Mouse (Mus musculus): Measurements from ENCODE around the gene Lyrm7. TPM values are rescaled to one million over a fixed set of nuclear protein-coding genes. Genes with fewer than 3 reads are reported as not detected.

Lyrm7 gene
- polyA plus RNA-seq, 1 experiment: 11.4 TPM

GRCm38 (mm10) chr11:54812314-54812713 lies 48.4 kb downstream of the Lyrm7 start:
- Histone ChIP-seq H3K4me3 (replicated peaks; ENCODE audit: control insufficient read depth, low read depth, low read length) (no peak overlapping the region), H3K4me1 (ENCODE audit: control insufficient read depth, insufficient read depth, low read length) (peaks cover 2% of the 10 kb centered on the region; the same call in 1 of the 2 replicates), H3K27ac (ENCODE audit: control insufficient read depth, insufficient read depth, low read depth, low read length, poor library complexity) (no peak overlapping the region)
- 83% methylated on average over 4 of the region's 4 CpGs for WGBS
- TF ChIP-seq POLR2A (IDR thresholded peaks at IDR 0.05; ENCODE audit: borderline replicate concordance, control insufficient read depth, low read depth, low read length): no peak
- no peak for TF ChIP-seq CTCF (IDR thresholded peaks at IDR 0.05; ENCODE audit: control insufficient read depth, insufficient read depth, low read length)

- no peak overlapping the region for H3K4me3 ChIP-seq (replicated peaks; ENCODE audit: control insufficient read depth, low read depth, low read length)
- peaks cover 4% of the 10 kb centered on the region; the same call in 1 of the 2 replicates for H3K4me1 ChIP-seq (ENCODE audit: control insufficient read depth, insufficient read depth, low read length)
- 63% methylated on average over 3 of the region's 3 CpGs for WGBS
- TF ChIP-seq CTCF (IDR thresholded peaks at IDR 0.05; ENCODE audit: control insufficient read depth, insufficient read depth, low read length) (no peak), POLR2A (IDR thresholded peaks at IDR 0.05; ENCODE audit: borderline replicate concordance, control insufficient read depth, low read depth, low read length) (no peak)
- H3K27ac ChIP-seq (ENCODE audit: control insufficient read depth, insufficient read depth, low read depth, low read length, poor library complexity): no peak overlapping the region
Observed at GRCm38 (mm10) chr11:54811054-54811453, 49.7 kb downstream of the Lyrm7 start.

- peaks cover 4% of the 10 kb centered on the region; the same call in 1 of the 2 replicates for H3K4me1 ChIP-seq (ENCODE audit: control insufficient read depth, insufficient read depth, low read length)
- H3K27ac ChIP-seq (ENCODE audit: control insufficient read depth, insufficient read depth, low read depth, low read length, poor library complexity): no peak overlapping the region
- 78% methylated on average over 5 of the region's 5 CpGs for WGBS
- H3K4me3 ChIP-seq (replicated peaks; ENCODE audit: control insufficient read depth, low read depth, low read length): no peak overlapping the region
- TF ChIP-seq CTCF (IDR thresholded peaks at IDR 0.05; ENCODE audit: control insufficient read depth, insufficient read depth, low read length) (no peak), POLR2A (IDR thresholded peaks at IDR 0.05; ENCODE audit: borderline replicate concordance, control insufficient read depth, low read depth, low read length) (no peak)
Observed at GRCm38 (mm10) chr11:54809582-54809981, 51.1 kb downstream of the Lyrm7 start.

- Histone ChIP-seq H3K4me1 (ENCODE audit: control insufficient read depth, insufficient read depth, low read length) (peaks cover 4% of the 10 kb centered on the region; the same call in 1 of the 2 replicates), H3K27ac (ENCODE audit: control insufficient read depth, insufficient read depth, low read depth, low read length, poor library complexity) (peak overlapping the region; percentile 75), H3K4me3 (replicated peaks; ENCODE audit: control insufficient read depth, low read depth, low read length) (no peak overlapping the region)
- 9% methylated on average over 4 of the region's 4 CpGs for WGBS
- TF ChIP-seq POLR2A (IDR thresholded peaks at IDR 0.05; ENCODE audit: borderline replicate concordance, control insufficient read depth, low read depth, low read length): no peak
- TF ChIP-seq CTCF (IDR thresholded peaks at IDR 0.05; ENCODE audit: control insufficient read depth, insufficient read depth, low read length): no peak
Observed at GRCm38 (mm10) chr11:54808177-54808576, 52.5 kb downstream of the Lyrm7 start.

GRCm38 (mm10) chr11:54807669-54808068 lies 53.0 kb downstream of the Lyrm7 start:
- 4% methylated on average over 9 of the region's 9 CpGs for WGBS
- TF ChIP-seq POLR2A (IDR thresholded peaks at IDR 0.05; ENCODE audit: borderline replicate concordance, control insufficient read depth, low read depth, low read length): no peak
- TF ChIP-seq CTCF (IDR thresholded peaks at IDR 0.05; ENCODE audit: control insufficient read depth, insufficient read depth, low read length): no peak
- peak overlapping the region; percentile 1 for H3K4me3 ChIP-seq (replicated peaks; ENCODE audit: control insufficient read depth, low read depth, low read length)
- H3K27ac ChIP-seq (ENCODE audit: control insufficient read depth, insufficient read depth, low read depth, low read length, poor library complexity): peak overlapping the region; percentile 75
- H3K4me1 ChIP-seq (ENCODE audit: control insufficient read depth, insufficient read depth, low read length): peaks cover 5% of the 10 kb centered on the region; the same call in 1 of the 2 replicates

GRCm38 (mm10) chr11:54806891-54807290 lies 53.8 kb downstream of the Lyrm7 start:
- Histone ChIP-seq H3K27ac (ENCODE audit: control insufficient read depth, insufficient read depth, low read depth, low read length, poor library complexity) (peak overlapping the region; percentile 26; the same call in 1 of the 2 replicates), H3K4me1 (ENCODE audit: control insufficient read depth, insufficient read depth, low read length) (peaks cover 7% of the 10 kb centered on the region; the same call in 1 of the 2 replicates), H3K4me3 (replicated peaks; ENCODE audit: control insufficient read depth, low read depth, low read length) (no peak overlapping the region)
- TF ChIP-seq POLR2A (IDR thresholded peaks at IDR 0.05; ENCODE audit: borderline replicate concordance, control insufficient read depth, low read depth, low read length): no peak
- TF ChIP-seq CTCF (IDR thresholded peaks at IDR 0.05; ENCODE audit: control insufficient read depth, insufficient read depth, low read length): no peak
- WGBS: 95% methylated on average over 28 of the region's 28 CpGs

GRCm38 (mm10) chr11:54805196-54805595 lies 55.5 kb downstream of the Lyrm7 start:
- TF ChIP-seq POLR2A (IDR thresholded peaks at IDR 0.05; ENCODE audit: borderline replicate concordance, control insufficient read depth, low read depth, low read length): no peak
- TF ChIP-seq CTCF (IDR thresholded peaks at IDR 0.05; ENCODE audit: control insufficient read depth, insufficient read depth, low read length): no peak
- 77% methylated on average over 4 of the region's 4 CpGs for WGBS
- Histone ChIP-seq H3K27ac (ENCODE audit: control insufficient read depth, insufficient read depth, low read depth, low read length, poor library complexity) (no peak overlapping the region), H3K4me1 (ENCODE audit: control insufficient read depth, insufficient read depth, low read length) (peaks cover 12% of the 10 kb centered on the region), H3K4me3 (replicated peaks; ENCODE audit: control insufficient read depth, low read depth, low read length) (no peak overlapping the region)

- Histone ChIP-seq H3K4me1 (ENCODE audit: control insufficient read depth, insufficient read depth, low read length) (peaks cover 12% of the 10 kb centered on the region), H3K27ac (ENCODE audit: control insufficient read depth, insufficient read depth, low read depth, low read length, poor library complexity) (no peak overlapping the region), H3K4me3 (replicated peaks; ENCODE audit: control insufficient read depth, low read depth, low read length) (no peak overlapping the region)
- TF ChIP-seq CTCF (IDR thresholded peaks at IDR 0.05; ENCODE audit: control insufficient read depth, insufficient read depth, low read length): no peak
- WGBS: 31% methylated on average over 6 of the region's 6 CpGs
Observed at GRCm38 (mm10) chr11:54802621-54803020, 58.1 kb downstream of the Lyrm7 start.

Data from bone marrow, adult 2 months (tissue).